Mouse (Mus musculus) brain, embryonic 14.5 days (tissue): ENCODE data around the gene Fam43a. TPM values are rescaled to one million over a fixed set of nuclear protein-coding genes. Genes with fewer than 3 reads are reported as not detected.

ENCODE experiments used
- DNase-seq: peaks from one replicate; pipeline ENCODE4 v3.0.0-alpha.2; 2011; ENCODE audit warnings: low read depth
- CTCF ChIP-seq: fragments of 200-500 bp; IDR thresholded peaks from 2 replicates; pipeline ENCODE4 v1.5.1; 2012; ENCODE audit warnings: inconsistent platforms, mild to moderate bottlenecking, moderate library complexity, borderline replicate concordance; ENCODE audit not compliant: insufficient read depth, insufficient read length; ENCODE audit errors: extremely low read depth
- POLR2A ChIP-seq: fragments of 200-500 bp; IDR thresholded peaks from 2 replicates; pipeline ENCODE4 v1.6.1; 2012; ENCODE audit warnings: mild to moderate bottlenecking, inconsistent platforms, borderline replicate concordance; ENCODE audit not compliant: poor library complexity, insufficient read depth, insufficient read length, severe bottlenecking; ENCODE audit errors: extremely low read depth
- polyA plus RNA-seq: library from polyadenylated mRNA; depleted of rRNA; stranded (reverse); fragments of >200 nt; gene quantifications from 2 replicates; pipeline ENCODE4 v1.2.3, GENCODE M21; 2012; rRNA removed

Fam43a gene
- polyA plus RNA-seq, result 9.0 and 13.8 TPM in 2 replicates

DNA sequence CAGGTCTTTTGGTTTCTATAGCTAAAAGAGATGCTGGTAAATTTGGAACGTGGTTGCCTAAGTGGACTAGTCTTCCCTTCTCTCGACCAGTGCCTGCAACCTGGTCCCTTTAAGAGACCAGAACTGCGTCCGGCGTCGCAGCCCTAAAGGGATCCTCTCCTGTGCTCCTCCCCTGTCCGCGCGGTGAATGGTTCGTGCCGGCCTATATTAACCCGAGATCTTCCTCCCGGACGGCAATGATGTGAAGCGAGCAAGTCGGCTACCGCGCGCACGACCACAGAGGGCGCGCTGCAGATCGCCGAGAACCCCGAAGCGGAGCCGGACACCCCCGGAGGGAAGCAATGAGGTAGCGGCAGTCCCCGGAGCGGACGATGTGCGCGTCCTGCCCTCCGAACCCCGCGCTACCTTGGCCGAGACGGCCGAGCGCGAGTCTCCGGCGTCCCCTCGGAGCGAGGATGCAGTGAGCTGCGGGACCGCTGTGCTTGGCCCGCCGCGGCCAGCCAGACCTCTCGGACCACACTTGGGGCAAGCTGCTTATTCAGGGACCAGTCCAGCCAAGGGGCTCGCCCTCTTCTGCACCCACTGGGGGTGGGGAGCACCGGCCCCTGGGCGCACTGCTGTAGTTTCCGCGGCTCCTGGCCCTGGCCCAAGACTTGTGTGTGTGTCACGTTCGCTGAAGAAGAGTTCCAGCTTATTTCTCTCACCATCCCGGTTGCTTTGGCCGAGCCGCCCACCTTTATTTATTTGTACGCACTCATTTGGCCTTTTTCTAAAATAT, at the start of gene Fam43a:
Gene Fam43a (plus strand): TSS at position 233 of the 778 bp plus-strand sequence.
- TF ChIP-seq CTCF, result peak; percentile 32; the same call in 1 of the 2 replicates
- no peak for TF ChIP-seq POLR2A
- DNase-seq, result peak; percentile 92

DNA sequence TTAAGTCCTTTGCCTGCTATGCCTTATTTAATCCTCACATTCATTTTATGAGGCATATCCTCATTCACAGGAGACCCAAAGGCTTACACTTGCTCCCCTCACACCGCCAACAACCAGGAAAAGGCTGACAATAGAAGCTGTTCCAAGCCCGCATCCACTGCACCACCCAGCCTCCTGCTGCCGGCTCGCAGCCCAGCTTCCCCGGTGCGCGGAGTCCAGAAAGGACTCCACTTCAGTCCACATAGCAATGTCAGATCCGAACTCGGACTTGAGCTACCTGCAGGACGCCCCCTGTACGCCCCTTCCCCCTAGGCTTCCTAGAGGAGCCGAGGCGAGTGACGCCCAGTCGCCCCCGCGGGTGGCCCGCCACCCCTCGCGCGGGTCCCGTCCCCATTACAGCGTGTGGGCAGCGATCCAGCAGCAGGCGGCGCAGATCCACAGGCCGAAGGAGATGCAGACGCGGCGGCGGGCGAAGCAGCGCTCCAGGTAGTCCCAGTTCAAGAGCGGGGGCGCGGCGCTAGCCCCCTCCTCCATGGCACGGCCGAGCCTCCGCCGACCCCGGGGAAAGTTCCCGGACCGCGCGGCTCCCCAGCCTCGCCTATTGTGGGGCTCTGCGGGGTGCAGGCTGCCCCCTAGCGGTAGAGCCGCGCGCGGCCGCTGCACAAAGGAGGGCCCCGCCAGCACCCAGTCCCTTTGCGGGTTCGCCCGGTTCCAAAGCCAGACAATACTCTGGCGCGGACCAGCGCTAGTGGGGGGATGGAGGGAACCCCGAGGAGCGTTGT, 49.4 kb upstream of the Fam43a start:
- peak; percentile 88 for DNase-seq

DNA sequence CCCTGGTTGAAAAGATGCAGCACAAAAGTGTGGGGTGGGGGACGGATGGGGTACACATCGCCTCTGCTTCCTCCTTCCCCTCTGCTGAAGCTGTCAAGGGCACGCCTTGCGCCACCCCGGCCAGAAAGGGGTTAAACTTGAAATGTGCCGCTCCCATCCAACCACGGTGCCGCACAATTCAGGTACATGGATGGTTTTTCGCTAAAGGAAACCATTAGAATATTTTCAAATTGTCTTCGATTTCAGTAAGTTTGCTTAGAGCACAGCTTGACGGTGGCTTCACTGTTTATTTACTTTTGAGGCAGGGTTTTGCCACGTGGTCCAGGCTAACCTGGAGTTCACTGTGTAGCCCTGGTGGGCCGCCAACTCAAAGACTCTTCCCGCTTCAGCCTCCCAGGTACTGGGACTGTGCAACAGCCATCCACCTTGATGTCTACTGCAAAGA, 48.8 kb upstream of the Fam43a start, which contains the start of gene Tmem44:
Gene Tmem44 (minus strand): TSS at position 95 of the 445 bp plus-strand sequence.
- DNase-seq, result peak; percentile 82
- no peak for TF ChIP-seq POLR2A
- TF ChIP-seq CTCF, result no peak

More for the DNA sequence above, 49.4 kb upstream of the Fam43a start:
- peak; percentile 90 for TF ChIP-seq POLR2A
- TF ChIP-seq CTCF, result peak; percentile 88

DNA sequence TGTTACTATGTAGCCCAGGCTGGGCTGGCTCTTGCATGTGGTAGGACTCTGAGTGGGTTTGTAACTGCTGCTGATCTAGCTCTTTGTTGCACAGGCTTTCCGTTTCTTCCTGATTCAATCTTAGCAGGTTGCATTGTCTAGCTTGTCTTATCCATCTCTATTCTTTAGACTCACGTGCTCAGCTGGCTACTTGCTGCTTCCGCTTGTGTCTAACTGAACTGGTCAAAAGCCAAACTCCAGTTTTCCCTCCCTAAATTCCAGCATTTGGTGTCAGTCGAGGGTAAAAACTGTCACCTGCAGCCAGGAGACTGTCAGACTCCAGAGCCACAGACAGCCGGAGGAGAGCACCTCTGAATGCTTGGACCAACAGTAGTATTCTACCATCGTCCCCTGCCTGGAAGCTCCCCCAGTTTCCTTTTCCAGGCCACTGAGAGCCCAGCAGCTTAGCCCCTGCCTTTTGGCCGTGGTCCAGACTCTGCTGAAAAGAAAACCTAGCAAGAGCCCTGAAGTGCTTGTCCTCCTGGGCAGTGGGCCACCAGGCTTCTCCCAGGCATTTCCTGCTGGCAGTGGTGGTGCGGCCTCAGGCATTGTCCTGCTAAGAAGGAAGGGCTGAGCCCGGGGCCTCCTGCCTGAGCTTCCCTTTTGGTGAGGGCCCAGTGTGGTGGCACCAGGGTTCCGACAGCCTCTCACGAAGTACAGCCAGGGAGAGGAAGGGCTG, 46.7 kb upstream of the Fam43a start:
- peak; percentile 95 for DNase-seq
- TF ChIP-seq CTCF (no peak), POLR2A (no peak)

DNA sequence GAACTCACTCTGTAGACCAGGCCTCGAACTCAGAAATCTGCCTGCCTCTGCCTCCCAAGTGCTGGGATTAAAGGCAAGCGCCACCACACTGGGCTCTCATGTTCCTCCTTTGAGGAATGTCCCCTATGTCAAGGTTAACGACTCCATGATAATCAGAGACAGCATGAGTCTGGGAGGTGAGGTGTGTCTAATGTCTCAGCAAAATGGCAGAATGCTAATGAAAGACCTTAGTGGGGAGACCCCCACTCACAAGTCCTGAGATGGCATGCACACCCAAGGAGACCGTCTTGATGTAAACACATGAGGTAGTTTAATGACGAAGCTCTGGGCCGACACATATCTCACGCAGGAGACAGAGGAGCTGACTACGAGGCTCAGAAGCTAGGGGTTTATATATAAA, 45.4 kb upstream of the Fam43a start:
- no peak for TF ChIP-seq POLR2A
- TF ChIP-seq CTCF, result no peak
- no peak for DNase-seq

DNA sequence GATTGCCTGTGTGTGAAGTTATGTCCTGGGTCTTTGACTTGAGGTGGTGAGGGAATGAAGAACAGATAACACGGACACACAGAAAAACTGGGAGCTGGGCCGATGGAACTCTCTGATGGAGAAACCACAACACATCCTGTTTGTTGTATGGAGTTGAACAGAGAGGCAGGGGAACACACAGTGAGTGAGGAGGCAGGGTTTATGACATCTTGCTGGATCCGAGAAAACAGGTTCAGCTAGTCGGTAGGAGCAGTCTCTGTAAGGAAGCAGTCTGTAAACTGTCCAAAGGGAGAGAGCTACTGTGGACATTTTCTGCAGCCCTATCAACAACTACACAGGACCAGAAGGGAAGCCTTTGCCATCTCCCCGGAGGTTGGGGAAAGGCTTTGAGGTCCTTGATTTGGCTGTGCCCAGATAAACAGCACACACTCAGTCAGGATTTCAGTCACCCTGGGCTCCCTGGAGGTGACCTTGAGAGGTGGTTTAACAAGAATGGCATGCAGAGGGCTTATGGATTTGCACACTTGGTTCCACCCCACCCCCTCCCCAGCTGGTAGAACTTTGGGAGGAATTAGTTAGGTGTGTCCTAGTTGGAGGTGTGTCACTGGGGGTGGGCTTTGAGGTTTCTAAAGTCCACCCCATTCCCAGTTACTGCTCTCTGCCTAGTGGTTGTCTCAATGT, 40.1 kb upstream of the Fam43a start:
- DNase-seq, result no peak
- TF ChIP-seq POLR2A, result no peak
- no peak for TF ChIP-seq CTCF

DNA sequence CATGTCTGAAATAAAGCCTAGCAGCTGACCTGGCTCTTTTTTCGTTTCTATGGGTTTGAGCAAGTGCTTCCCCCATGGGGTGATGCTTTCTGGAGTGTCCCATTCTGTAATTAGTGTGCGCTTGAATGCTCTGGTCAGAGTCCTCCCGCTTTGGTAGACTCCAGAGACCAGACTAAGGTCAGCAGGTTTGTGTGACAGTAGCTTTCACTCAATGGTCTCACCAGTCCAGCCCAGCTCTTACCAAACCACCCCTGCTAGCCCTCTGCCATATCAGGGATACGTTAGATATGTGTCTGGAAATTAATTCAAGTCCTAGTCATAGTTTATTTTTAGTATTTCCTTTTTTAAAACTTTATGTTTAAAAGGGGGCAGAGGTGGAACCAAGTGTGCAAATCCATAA, 38.9 kb upstream of the Fam43a start:
- TF ChIP-seq CTCF, result no peak
- no peak for TF ChIP-seq POLR2A

DNA sequence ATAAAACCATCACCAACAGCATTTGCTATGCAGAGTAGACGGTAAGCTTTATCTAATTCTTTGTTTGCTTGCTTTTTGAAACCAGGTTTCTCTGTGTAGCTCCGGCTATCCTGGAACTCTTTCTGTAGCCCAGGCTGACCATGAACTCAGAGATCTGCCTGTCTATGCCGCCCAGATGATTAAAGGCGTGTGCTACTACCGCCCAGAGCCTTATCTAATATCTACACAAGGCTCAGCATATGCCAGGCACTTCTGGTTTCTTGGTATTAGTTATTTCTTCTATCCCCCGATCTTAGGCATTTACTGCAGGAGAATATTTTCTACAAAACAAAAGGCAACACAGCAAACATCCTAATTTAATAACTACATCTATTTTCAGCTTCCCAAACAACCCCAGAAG, 33.9 kb upstream of the Fam43a start:
- DNase-seq, result no peak
- TF ChIP-seq POLR2A, result no peak
- TF ChIP-seq CTCF, result no peak

More for the DNA sequence above, 38.9 kb upstream of the Fam43a start:
- DNase-seq, result no peak

DNA sequence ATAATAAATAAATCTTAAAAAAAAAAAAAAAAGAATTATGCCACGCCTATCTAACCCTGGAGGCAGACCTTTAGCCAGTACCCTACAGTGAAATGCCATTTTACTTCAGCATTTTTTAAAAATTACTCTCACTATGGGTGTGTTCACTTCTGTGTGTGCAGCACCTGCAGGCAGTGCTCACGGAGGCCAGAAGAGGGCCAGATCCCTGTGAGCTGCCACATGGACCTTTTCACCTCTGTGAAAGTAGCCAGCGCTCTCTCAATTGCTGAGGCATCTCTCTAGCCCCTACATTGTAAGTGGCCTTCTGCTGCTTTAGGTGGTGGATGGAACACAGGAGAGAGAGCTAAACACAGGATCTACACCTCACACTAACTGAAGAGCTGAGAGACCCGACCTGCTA, 29.4 kb upstream of the Fam43a start:
- TF ChIP-seq CTCF, result peak; percentile 4; the same call in 1 of the 2 replicates
- no peak for TF ChIP-seq POLR2A
- no peak for DNase-seq

DNA sequence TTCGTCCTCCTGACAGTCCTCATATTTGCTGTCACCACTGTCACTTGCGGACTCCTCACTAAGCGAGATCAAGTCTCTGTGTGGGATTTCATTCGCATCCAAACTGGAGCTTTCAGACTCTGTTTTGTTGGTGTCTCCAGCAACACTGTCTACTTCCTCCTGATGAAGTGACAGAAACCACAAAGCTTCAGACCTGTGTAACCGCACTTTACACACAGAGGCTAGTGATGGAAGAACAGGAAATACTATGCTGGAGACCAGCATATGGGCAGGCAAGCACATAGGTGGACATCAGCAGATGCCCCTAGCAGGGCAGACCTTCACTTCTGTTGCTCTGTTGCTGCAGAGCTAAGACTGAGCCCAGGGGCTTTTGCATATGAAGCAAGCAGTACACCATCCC, 28.1 kb upstream of the Fam43a start:
- TF ChIP-seq CTCF (no peak), POLR2A (no peak)
- DNase-seq, result no peak

DNA sequence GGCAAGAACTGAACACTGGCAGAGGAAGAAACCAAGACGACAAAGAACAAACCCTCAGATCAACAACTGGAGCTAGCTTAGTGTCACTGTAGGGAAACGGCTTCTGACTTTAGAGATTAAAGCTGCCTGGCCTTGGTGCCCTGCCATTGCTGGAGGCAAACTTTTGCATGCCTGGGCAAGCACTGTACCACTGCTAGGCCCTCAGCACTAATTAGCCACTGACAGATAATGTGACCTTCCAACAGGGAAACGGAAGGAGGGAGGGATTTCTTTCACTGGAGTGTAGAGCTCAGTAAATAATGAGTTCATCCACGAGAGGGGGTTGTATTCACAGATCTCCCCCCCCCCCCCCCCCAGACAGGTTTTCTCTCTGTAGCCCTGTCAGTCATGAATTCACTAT, 27.3 kb upstream of the Fam43a start:
- no peak for TF ChIP-seq CTCF
- TF ChIP-seq POLR2A, result no peak
- DNase-seq, result no peak

DNA sequence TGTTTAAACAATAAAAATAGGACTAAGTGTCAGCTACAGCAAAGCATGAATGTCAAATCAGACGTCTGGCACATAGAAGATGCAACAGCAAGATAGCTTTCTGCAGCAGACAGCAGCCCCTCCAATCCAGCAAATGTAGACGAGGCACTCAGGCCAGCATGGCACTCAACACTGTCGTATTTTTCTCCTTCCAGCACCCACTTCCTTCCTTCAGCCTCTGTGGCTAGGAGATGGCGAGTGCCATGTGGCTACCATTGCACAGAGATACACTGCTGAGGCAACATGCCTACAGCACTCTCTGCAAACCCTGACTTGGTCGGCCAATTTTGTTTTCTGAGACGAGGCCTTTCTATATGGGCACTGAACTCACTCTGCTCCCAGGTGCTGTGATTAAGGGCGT, 23.7 kb upstream of the Fam43a start:
- DNase-seq, result no peak
- TF ChIP-seq CTCF, result no peak
- no peak for TF ChIP-seq POLR2A
